Mouse (Mus musculus): ENCODE data around the gene Ntmt1.

Gene Ntmt1

GRCm38 (mm10) chr2:30826825-30827748, 19.5 kb downstream of the Ntmt1 start:
- DNase-seq = peak; percentile 73

- peak; percentile 98 for DNase-seq
Measured at GRCm38 (mm10) chr2:30827749-30828475, 20.3 kb downstream of the Ntmt1 start.

GRCm38 (mm10) chr2:30829315-30829714, 21.7 kb downstream of the Ntmt1 start:
- DNase-seq = peak; percentile 56

- no peak for DNase-seq
Measured at GRCm38 (mm10) chr2:30830283-30830795, 22.7 kb downstream of the Ntmt1 start, which contains the start of gene Asb6. Asb6 (minus strand) TSS chr2:30830333.

- no peak for DNase-seq
Measured at GRCm38 (mm10) chr2:30833644-30834043, 26.0 kb downstream of the Ntmt1 start.

GRCm38 (mm10) chr2:30834373-30835022, 26.9 kb downstream of the Ntmt1 start, which contains the start of gene Prrx2:
Prrx2 (plus strand) TSS chr2:30834972.
- no peak for DNase-seq

- DNase-seq = peak; percentile 44
Measured at GRCm38 (mm10) chr2:30836238-30836990, 28.8 kb downstream of the Ntmt1 start.

GRCm38 (mm10) chr2:30842615-30843014, 35.0 kb downstream of the Ntmt1 start:
- no peak for DNase-seq

GRCm38 (mm10) chr2:30845152-30846070, 37.8 kb downstream of the Ntmt1 start:
- DNase-seq = peak; percentile 64

- no peak for DNase-seq
Measured at GRCm38 (mm10) chr2:30846236-30846635, 38.6 kb downstream of the Ntmt1 start.

GRCm38 (mm10) chr2:30846723-30847122, 39.1 kb downstream of the Ntmt1 start:
- DNase-seq = no peak

- DNase-seq = no peak
Measured at GRCm38 (mm10) chr2:30848184-30848583, 40.6 kb downstream of the Ntmt1 start.

- DNase-seq = no peak
Measured at GRCm38 (mm10) chr2:30850581-30850980, 43.0 kb downstream of the Ntmt1 start.

GRCm38 (mm10) chr2:30852771-30853313, 45.2 kb downstream of the Ntmt1 start:
- peak; percentile 32 for DNase-seq

GRCm38 (mm10) chr2:30857076-30857475, 49.5 kb downstream of the Ntmt1 start:
- no peak for DNase-seq

GRCm38 (mm10) chr2:30859782-30860181, 52.2 kb downstream of the Ntmt1 start:
- DNase-seq = no peak

- no peak for DNase-seq
Measured at GRCm38 (mm10) chr2:30862081-30862480, 54.5 kb downstream of the Ntmt1 start.

GRCm38 (mm10) chr2:30863574-30863973, 55.9 kb downstream of the Ntmt1 start:
- peak; percentile 52 for DNase-seq

GRCm38 (mm10) chr2:30864968-30865381, 57.3 kb downstream of the Ntmt1 start:
- no peak for DNase-seq

- DNase-seq = no peak
Measured at GRCm38 (mm10) chr2:30865426-30865825, 57.8 kb downstream of the Ntmt1 start.

GRCm38 (mm10) chr2:30870863-30871262, 63.2 kb downstream of the Ntmt1 start:
- DNase-seq = peak; percentile 53
